ENCODE assay signal across 8 mouse cellular contexts in the genomic region with DNA sequence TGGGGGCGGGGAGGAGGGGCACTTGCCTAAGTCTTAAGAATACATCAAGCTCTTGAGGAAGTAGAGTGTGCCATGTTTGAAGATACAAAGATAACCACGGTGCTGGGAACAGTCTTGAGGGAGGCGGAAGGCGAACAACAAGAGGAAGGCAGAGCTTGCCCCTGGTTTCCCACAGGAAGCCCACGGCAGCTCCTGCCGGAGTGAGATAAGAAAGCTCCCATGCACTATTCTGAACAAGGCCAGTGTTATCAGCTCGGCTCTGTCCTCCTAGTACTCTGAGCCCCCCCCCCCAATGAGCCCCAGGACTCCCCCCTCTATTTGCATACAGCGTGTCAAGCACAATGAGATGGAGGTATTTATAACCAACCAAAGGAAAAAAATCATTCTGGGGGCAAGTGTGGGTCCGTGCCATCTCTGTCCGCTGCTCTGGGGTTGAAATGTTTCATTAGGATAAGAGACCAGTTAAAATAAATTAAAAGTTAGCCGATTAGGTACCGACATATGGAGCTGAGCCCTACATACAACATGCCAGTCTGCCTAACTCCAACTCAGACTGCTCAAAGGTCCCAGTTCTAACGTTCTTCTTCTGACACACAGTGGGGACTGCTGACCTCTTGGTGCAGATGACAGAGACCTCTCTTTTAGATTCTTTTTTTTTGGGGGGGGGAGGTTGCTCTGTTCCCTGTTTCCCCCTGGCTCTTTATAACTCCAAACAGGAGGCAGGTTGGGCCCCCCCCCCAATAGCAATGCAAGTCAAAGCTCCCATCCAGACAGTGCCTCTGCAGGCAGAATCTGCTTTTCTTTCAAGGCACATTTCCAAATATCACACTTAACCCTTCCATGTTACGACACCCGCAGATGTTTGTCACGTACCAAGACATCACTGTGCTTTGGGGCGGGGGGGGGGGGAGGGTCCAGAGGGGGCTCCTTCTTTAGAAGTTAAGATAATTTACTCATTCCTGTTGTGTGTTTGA.
A peak's percentile ranks its signal among the peaks of the same experiment; 100 is the strongest.
DNase-seq lines count a peak whose midpoint lies in the region; ATAC-seq lines count a peak whose summit lies in the region.

No protein-coding gene starts in this region.

- peak; percentile 53 for ATAC-seq in granulocyte monocyte progenitor cell, adult 5-6 weeks (replicated peaks; ENCODE audit: poor library complexity, severe bottlenecking)

- DNase-seq in adrenal gland, adult 8-10 months = peak; percentile 50
- no peak for DNase-seq in adrenal gland, adult 18-20 months (ENCODE audit: low spot score in 2 of 2)
- peak; percentile 76 for DNase-seq in kidney, adult 9 months
- DNase-seq in lung, postnatal 10 days = peak; percentile 81
- DNase-seq in cerebellum, adult 11 months = no peak
- DNase-seq in Muller cell, postnatal 12 days (ENCODE audit: inconsistent ontology term) = no peak
- DNase-seq in urinary bladder, adult 2 months (ENCODE audit: low spot score) = no peak

Comparison
In these comparisons a context has a peak if more than half of its experiments do, and no peak if none do; other contexts are left out.
1. DNase-seq: peak in adrenal gland, adult 8-10 months (single experiment), kidney, adult 9 months (single experiment) and lung, postnatal 10 days (single experiment); none in adrenal gland, adult 18-20 months (0 of 2), cerebellum, adult 11 months (single experiment), Muller cell, postnatal 12 days (single experiment) and urinary bladder, adult 2 months (single experiment).